Mouse (Mus musculus): Measurements from ENCODE around the gene Opcml.

DNA sequence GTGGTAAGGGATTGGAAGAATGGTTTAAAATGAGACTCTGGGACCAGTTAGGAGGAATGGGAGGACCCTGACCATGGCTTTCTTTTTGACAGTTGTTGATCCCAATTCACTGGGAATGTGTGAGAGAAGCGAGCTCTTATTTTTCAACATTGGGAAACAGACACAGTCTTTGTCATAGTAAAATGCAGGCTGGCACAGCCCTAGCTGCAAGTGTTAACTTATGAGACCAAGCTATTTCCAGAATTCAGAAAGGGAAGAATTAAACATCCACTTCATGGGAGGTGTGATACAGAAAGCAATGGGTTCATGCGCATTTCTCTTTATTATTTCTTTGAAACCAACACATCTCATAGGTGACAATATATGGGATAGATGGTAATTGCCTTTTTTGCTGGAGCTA is 947.4 kb downstream of the Opcml start:
- no peak for TF ChIP-seq CTCF (IDR thresholded peaks at IDR 0.05; ENCODE audit: borderline replicate concordance, insufficient read depth, low read length)
- no peak for TF ChIP-seq POLR2A (IDR thresholded peaks at IDR 0.05; ENCODE audit: low read depth, low read length)

Measured in embryonic fibroblast, embryonic 13.5 days (primary cell).